Mouse (Mus musculus) retina, postnatal 7 days (tissue): ENCODE results near the gene Ccdc194.
"Not testable (repeated sequence)": the region's sequence is repeated elsewhere in the genome, so short reads cannot be mapped to it uniquely, and the experiment has no call there.

Source experiments
- DNase-seq: peaks from one replicate; pipeline ENCODE4 v3.0.0-alpha.2; 2012; ENCODE audit warnings: low read depth, low spot score

Ccdc194 gene

GRCm38 (mm10) chr8:71554001-71554400 is 28.5 kb upstream of the Ccdc194 start:
- DNase-seq = no peak

- DNase-seq = no peak
These were observed 27.3 kb upstream of the Ccdc194 start for GRCm38 (mm10) chr8:71552770-71553169.

- DNase-seq = no peak
These were observed 25.2 kb upstream of the Ccdc194 start for GRCm38 (mm10) chr8:71550754-71551153.

- no peak for DNase-seq
These were observed 22.1 kb upstream of the Ccdc194 start for GRCm38 (mm10) chr8:71547590-71547989.

- DNase-seq = no peak
These were observed 19.5 kb upstream of the Ccdc194 start for GRCm38 (mm10) chr8:71545053-71545452.

GRCm38 (mm10) chr8:71543755-71544154 is 18.2 kb upstream of the Ccdc194 start:
- DNase-seq = no peak

- peak; percentile 96 for DNase-seq
These were observed 17.3 kb upstream of the Ccdc194 start, which contains the start of gene Mvb12a for GRCm38 (mm10) chr8:71542632-71543343. TSS of gene Mvb12a (plus strand) at chr8:71542922.

- DNase-seq = peak; percentile 43
These were observed 11.7 kb upstream of the Ccdc194 start, which contains the start of gene Bst2 for GRCm38 (mm10) chr8:71537028-71537867. TSS of gene Bst2 (minus strand) at chr8:71537456.

GRCm38 (mm10) chr8:71535663-71536062 is 10.2 kb upstream of the Ccdc194 start:
- DNase-seq = no peak

GRCm38 (mm10) chr8:71534263-71534810 is 8.8 kb upstream of the Ccdc194 start:
- no peak for DNase-seq

GRCm38 (mm10) chr8:71530735-71531467 is 5.4 kb upstream of the Ccdc194 start:
- DNase-seq = not testable (repeated sequence)

- no peak for DNase-seq
These were observed 3.0 kb upstream of the Ccdc194 start for GRCm38 (mm10) chr8:71528362-71529073.

GRCm38 (mm10) chr8:71527162-71527870 is 1.8 kb upstream of the Ccdc194 start:
- no peak for DNase-seq

GRCm38 (mm10) chr8:71526272-71526671 is 761 bp upstream of the Ccdc194 start:
- DNase-seq = no peak

GRCm38 (mm10) chr8:71521634-71522033 is 3.9 kb downstream of the Ccdc194 start:
- peak; percentile 87 for DNase-seq

GRCm38 (mm10) chr8:71519037-71519825 is 6.3 kb downstream of the Ccdc194 start:
- peak; percentile 56 for DNase-seq

- no peak for DNase-seq
These were observed 8.7 kb downstream of the Ccdc194 start for GRCm38 (mm10) chr8:71516786-71517185.

- no peak for DNase-seq
These were observed 10.5 kb downstream of the Ccdc194 start for GRCm38 (mm10) chr8:71515043-71515442.

- no peak for DNase-seq
These were observed 12.3 kb downstream of the Ccdc194 start for GRCm38 (mm10) chr8:71513018-71513754.
